Mouse (Mus musculus) kidney, embryonic 14.5 days (tissue): ENCODE data around the gene Elob. TPM values are rescaled to one million over a fixed set of nuclear protein-coding genes. Genes with fewer than 3 reads are reported as not detected.
A peak's percentile ranks its signal among the peaks of the same experiment; 100 is the strongest.

Source experiments
- ATAC-seq: fragments of 200-750 bp; cut with Nextera tagmentation; 2 replicates; pipeline ENCODE4 v1.8.0; 2017; ENCODE audit warnings: moderate number of reproducible peaks, mild to moderate bottlenecking, moderate TSS enrichment, moderate library complexity; ENCODE audit not compliant: low FRiP score, low TSS enrichment
- H3K27ac ChIP-seq: fragments of 300-500 bp; sonication (generic); 2 replicates; pipeline ENCODE4 v1.5.1; 2014; ENCODE audit warnings: low read depth, mild to moderate bottlenecking, low read length, moderate library complexity, mixed read lengths
- H3K27me3 ChIP-seq: fragments of 300-500 bp; sonication (generic); 2 replicates; pipeline ENCODE4 v1.6.1; 2014; ENCODE audit warnings: mild to moderate bottlenecking, low read length; ENCODE audit not compliant: control insufficient read depth, insufficient read depth
- H3K36me3 ChIP-seq: fragments of 300-500 bp; sonication (generic); 2 replicates; pipeline ENCODE4 v1.6.1; 2014; ENCODE audit warnings: low read length, mixed read lengths; ENCODE audit not compliant: control insufficient read depth, insufficient read depth
- H3K4me1 ChIP-seq: fragments of 300-500 bp; sonication (generic); 2 replicates; pipeline ENCODE4 v1.6.1; 2014; ENCODE audit warnings: low read length, mixed read lengths; ENCODE audit not compliant: control insufficient read depth, insufficient read depth
- H3K4me2 ChIP-seq: fragments of 300-500 bp; sonication (generic); replicated peaks from 2 replicates; pipeline ENCODE4 v1.6.1; 2014; ENCODE audit warnings: low read depth, mild to moderate bottlenecking, low read length
- H3K4me3 ChIP-seq: fragments of 300-500 bp; sonication (generic); 2 replicates; pipeline ENCODE4 v1.5.1; 2014; ENCODE audit warnings: mild to moderate bottlenecking, low read length
- H3K9ac ChIP-seq: fragments of 300-500 bp; sonication (generic); 2 replicates; pipeline ENCODE4 v1.6.1; 2014; ENCODE audit warnings: low read depth, mild to moderate bottlenecking, low read length, moderate library complexity
- H3K9me3 ChIP-seq: fragments of 300-500 bp; sonication (generic); 2 replicates; pipeline ENCODE4 v1.6.1; 2016; ENCODE audit warnings: low read length; ENCODE audit not compliant: control insufficient read depth
- WGBS: fragments of 180-500 bp; shearing (Covaris S2); extraction: QIAGEN DNeasy Blood & Tissue Kit; methylation state at CpG from one replicate; pipeline ENCODE4 v1.1.7; 2014; 5-methylcytosine and 5-hydroxymethylcytosine counted together
- polyA plus RNA-seq: library from polyadenylated mRNA; unstranded; fragments of >200 nt; fragmentation: Nextera tagmentation; extraction: Ambion mirVana; gene quantifications from 2 replicates; pipeline ENCODE4 v1.2.1, GENCODE M21; 2014

Elob gene
- polyA plus RNA-seq, 1 experiment from 2014 or later, result 982 TPM

DNA sequence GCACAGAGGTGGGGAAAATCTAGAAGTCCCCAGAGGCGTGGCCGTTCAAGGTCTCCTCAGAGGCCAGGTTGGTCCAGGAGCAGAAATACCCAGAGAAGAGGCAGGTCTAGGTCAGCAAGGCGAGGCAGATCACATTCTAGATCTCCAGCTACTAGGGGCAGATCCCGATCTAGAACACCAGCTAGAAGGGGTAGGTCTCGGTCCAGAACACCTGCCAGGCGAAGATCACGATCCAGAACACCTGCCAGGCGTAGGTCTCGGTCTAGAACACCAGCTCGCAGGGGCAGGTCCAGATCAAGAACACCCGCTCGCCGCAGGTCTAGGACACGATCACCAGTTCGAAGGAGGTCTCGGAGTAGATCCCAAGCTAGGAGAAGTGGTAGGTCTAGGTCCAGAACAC lies 13.3 kb downstream of the Elob start:
- no peak overlapping the region for H3K27ac ChIP-seq
- H3K9me3 ChIP-seq, result peaks cover 28% of the 10 kb centered on the region
- no peak overlapping the region for H3K4me3 ChIP-seq
- H3K9ac ChIP-seq, result no peak overlapping the region
- no peak overlapping the region for H3K4me2 ChIP-seq
- H3K4me1 ChIP-seq, result no peaks in the 10 kb centered on the region
- H3K27me3 ChIP-seq, result no peaks in the 10 kb centered on the region
- peaks cover 99% of the 10 kb centered on the region for H3K36me3 ChIP-seq
- no peak for ATAC-seq
- 98% methylated on average over 16 of the region's 16 CpGs for WGBS

DNA sequence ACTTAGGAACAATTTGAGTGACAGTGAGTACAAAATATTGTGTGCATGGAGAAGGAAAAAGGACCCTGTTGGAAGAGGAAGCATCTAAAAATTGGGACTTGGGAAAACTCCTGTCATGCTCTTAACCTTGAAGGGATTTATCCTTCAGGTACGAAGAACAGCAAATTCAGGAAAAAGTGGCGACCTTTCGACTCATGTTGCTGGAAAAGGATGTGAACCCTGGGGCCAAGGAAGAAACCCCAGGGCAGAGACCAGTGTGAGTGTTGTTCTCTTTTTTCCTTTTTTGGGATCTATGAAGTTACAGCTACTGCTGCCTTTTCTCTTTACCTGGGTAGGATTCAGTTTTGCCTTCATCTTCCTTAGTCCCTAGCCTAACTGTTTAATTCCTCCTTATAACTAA lies 21.0 kb downstream of the Elob start:
- H3K4me1 ChIP-seq, result peaks cover 23% of the 10 kb centered on the region
- H3K36me3 ChIP-seq, result peaks cover 61% of the 10 kb centered on the region
- H3K27ac ChIP-seq, result no peak overlapping the region
- H3K27me3 ChIP-seq, result no peaks in the 10 kb centered on the region
- no peak overlapping the region for H3K9ac ChIP-seq
- no peak for ATAC-seq
- no peaks in the 10 kb centered on the region for H3K9me3 ChIP-seq
- no peak overlapping the region for H3K4me3 ChIP-seq
- WGBS, result 95% methylated on average over 3 of the region's 3 CpGs
- H3K4me2 ChIP-seq, result no peak overlapping the region

DNA sequence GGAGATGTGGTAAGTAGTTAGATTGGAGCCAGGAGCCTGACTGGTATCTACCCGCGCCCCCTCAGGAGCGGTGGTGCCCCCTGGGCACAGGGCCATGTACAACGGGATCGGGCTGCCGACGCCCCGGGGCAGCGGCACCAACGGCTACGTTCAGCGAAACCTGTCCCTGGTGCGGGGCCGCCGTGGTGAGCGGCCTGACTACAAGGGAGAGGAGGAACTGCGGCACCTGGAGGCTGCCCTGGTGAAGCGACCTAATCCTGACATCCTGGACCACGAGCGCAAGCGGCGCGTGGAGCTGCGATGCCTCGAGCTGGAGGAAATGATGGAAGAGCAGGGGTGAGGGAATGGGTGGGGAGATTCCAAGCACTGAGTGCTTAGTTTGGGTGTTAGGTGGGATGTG lies 22.1 kb downstream of the Elob start:
- Histone ChIP-seq H3K27ac (no peak overlapping the region), H3K4me1 (peaks cover 23% of the 10 kb centered on the region), H3K27me3 (no peaks in the 10 kb centered on the region), H3K4me3 (0 out of 2 replicates have a peak overlapping the region, but pooled peaks have one; percentile 5), H3K9me3 (no peaks in the 10 kb centered on the region), H3K9ac (peak overlapping the region; percentile 29), H3K4me2 (peak overlapping the region; percentile 23), H3K36me3 (peaks cover 51% of the 10 kb centered on the region)
- ATAC-seq, result no peak
- WGBS, result 57% methylated on average over 25 of the region's 25 CpGs

DNA sequence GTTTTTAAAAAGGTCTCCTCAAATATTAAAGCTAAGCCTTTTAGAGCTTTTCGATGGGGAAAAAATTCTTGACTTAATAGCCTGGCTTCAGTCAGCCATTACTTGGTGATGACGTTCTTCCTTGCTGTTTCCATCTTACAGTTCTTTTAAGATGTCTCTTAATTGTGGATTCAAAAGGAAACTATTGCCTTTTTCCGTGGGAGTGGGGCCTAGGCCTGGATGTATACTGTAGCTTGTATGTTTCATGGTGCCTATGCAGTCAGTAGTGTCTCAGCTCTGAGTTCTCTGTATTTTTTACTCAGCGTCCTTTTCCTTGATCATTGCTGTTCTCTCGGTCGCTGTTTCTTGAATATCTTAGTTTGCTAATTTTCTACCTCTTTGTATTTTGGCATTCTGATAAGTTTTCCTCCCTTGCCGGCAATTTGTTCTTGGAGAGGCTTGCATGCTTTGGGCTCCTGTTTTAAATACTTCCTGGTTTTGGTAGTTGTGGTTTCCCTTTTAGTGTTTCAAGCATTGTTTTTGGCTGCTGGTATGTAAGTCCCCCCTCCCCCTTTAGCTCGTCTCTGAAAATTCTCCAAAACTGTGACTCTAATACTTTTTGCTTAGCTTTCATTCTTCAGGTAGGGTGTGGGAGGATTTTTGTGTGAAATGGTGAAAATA lies 24.4 kb downstream of the Elob start:
- H3K4me2 ChIP-seq, result peak overlapping the region; percentile 48
- peak overlapping the region; percentile 99 for H3K9ac ChIP-seq
- WGBS, result 5% methylated on average over 8 of the region's 8 CpGs
- H3K36me3 ChIP-seq, result peaks cover 28% of the 10 kb centered on the region
- no peak for ATAC-seq
- H3K4me3 ChIP-seq, result peak overlapping the region; percentile 99
- no peaks in the 10 kb centered on the region for H3K27me3 ChIP-seq
- H3K27ac ChIP-seq, result no peak overlapping the region; the same call in 1 of the 2 replicates
- peaks cover 23% of the 10 kb centered on the region for H3K4me1 ChIP-seq
- H3K9me3 ChIP-seq, result no peaks in the 10 kb centered on the region

DNA sequence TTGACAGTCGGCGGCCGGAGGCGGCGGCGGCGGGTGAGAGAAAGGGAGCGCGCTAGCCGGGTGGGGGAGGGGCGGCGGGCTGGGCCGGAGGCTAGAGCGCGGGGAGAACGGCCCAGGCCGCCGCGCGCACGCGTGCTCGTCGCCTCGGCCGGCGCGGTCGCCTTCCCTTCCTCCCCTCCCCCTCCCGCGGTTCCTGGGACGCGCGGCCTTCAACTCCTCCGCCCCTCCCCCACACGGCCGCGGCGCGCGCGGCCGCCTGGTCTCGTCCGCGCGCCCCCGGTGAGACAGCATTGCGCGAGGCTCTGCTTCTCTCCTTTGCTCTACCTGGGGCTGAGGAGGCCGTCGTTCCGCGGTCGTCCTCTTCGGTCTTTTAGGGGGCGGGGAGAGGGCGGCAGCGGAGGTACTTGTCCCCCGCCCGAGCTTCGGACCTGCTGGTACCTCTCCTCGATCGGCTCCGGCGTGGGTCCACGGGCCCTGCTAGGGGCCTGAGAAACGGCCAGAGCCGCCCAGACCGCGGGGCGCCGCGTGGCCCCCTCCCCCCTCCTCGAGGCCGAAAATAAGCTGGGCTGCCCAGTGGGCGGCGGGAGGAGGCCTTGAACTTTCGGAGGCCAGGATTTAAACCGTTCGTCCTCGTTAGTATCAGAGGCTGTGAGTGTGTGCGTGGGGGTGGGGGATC lies 25.4 kb downstream of the Elob start:
- Histone ChIP-seq H3K27me3 (no peaks in the 10 kb centered on the region), H3K36me3 (peaks cover 17% of the 10 kb centered on the region), H3K9me3 (no peaks in the 10 kb centered on the region), H3K4me2 (peak overlapping the region; percentile 48), H3K9ac (peak overlapping the region; percentile 99), H3K4me1 (peaks cover 23% of the 10 kb centered on the region), H3K4me3 (peak overlapping the region; percentile 99), H3K27ac (peak overlapping the region; percentile 96)
- 0% methylated on average over 50 of the region's 83 CpGs for WGBS
- ATAC-seq, result peak; percentile 70

DNA sequence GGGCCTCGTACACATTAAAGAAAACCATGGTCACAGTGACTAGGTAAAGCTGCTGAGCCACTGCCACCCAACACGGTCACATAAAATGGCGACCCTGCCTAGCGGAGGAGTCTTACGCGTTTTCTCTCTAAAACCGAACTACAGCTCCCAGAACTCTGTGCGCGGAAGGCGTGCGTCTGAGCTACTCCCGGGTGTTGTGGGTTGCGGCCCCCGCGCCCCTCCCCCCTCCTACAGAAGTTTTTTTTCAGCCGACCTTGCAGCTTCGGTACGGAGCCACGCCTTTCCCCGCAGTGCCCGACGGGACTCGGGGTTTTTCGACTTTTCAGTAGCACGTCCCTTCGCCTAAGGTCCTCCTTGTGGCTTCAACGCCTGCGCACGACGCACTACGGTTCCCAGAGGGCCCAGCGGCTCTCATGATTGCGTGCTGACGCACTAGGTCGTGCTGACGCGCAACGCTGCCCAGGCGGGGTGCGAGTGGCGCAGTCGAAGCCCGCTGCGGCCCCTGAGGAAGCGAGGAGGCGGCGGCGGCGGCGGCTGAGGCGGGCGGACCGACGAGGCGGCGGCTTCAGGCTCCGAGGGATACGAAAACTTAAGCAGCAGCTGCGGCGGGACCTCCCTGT lies 26.1 kb downstream of the Elob start:
- ATAC-seq, result peak; percentile 98
- H3K27me3 ChIP-seq, result no peaks in the 10 kb centered on the region
- H3K9ac ChIP-seq, result peak overlapping the region; percentile 99
- H3K4me3 ChIP-seq, result peak overlapping the region; percentile 99
- peaks cover 11% of the 10 kb centered on the region for H3K36me3 ChIP-seq
- H3K4me2 ChIP-seq, result peak overlapping the region; percentile 55
- under 1% methylated on average over 58 of the region's 60 CpGs for WGBS
- H3K4me1 ChIP-seq, result peaks cover 23% of the 10 kb centered on the region
- H3K9me3 ChIP-seq, result no peaks in the 10 kb centered on the region
- peak overlapping the region; percentile 96 for H3K27ac ChIP-seq

DNA sequence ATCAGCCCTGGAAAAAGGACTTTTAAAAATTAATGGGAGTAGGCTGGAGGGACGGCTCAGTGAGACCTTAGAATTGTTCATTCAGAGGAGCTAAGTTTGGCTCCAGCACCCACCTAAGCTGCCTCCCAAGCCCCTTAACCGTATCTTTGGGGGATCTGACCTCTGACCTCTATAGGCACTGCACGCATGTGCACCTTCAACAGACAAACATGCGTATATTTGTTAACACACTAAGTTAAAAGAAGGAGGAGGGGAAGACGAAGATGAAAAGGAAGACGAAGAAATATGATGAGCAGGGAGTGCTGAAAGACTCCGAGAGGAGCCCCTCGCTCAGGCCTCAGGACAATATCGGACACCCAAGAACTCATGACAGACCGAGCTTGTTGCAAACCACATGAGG lies 27.3 kb downstream of the Elob start:
- Histone ChIP-seq H3K9me3 (no peaks in the 10 kb centered on the region), H3K27me3 (no peaks in the 10 kb centered on the region), H3K27ac (no peak overlapping the region), H3K9ac (no peak overlapping the region), H3K4me3 (no peak overlapping the region), H3K4me2 (no peak overlapping the region), H3K36me3 (no peaks in the 10 kb centered on the region), H3K4me1 (peaks cover 19% of the 10 kb centered on the region)
- no peak for ATAC-seq
- WGBS, result 87% methylated on average over 10 of the region's 10 CpGs

DNA sequence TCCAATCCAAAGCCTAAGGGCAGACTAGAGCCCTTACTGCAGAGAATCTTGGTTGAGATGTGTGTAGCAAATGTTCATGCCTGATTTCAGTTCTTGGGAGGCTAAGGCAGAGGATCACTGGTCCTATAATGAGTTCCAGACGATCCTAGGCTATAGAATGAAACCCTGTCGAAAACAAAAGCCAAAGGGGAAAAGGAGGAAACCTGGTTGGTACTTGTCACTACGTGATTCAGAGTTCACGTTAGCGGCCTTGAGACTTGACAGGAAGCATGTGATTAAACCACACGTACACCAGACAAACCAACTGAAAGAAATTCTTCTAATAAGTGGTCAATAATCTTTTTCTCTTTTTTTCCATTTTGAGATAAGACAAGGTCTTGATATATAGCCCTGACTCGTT lies 31.6 kb downstream of the Elob start:
- H3K4me3 ChIP-seq, result no peak overlapping the region
- no peak overlapping the region for H3K9ac ChIP-seq
- H3K4me1 ChIP-seq, result no peaks in the 10 kb centered on the region
- no peaks in the 10 kb centered on the region for H3K9me3 ChIP-seq
- H3K27ac ChIP-seq, result no peak overlapping the region
- no peaks in the 10 kb centered on the region for H3K27me3 ChIP-seq
- WGBS, result 76% methylated on average over 7 of the region's 7 CpGs
- H3K36me3 ChIP-seq, result no peaks in the 10 kb centered on the region
- no peak overlapping the region for H3K4me2 ChIP-seq
- no peak for ATAC-seq

DNA sequence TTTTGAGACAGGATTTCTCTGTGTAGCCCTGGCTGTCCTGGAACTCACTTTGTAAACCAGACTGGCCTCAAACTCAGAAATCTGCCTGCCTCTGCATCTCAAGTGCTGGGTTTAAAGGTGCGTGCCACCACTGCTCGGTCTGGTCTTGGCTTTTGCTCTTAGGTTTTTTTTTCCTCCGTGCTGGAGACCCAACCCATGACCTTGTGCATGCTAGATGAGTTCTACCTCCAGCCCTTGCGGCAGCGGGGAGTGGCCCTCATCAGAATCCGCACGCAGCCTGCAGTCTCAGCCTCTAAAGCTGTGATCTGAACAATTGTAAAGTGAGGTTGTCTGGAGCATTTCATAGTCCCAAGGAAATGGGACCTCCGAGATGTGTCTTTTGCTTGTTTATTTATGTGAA lies 33.6 kb downstream of the Elob start:
- H3K27ac ChIP-seq, result no peak overlapping the region
- H3K4me2 ChIP-seq, result no peak overlapping the region
- 95% methylated on average over 8 of the region's 8 CpGs for WGBS
- H3K4me3 ChIP-seq, result no peak overlapping the region
- no peak for ATAC-seq
- H3K9ac ChIP-seq, result no peak overlapping the region
- no peaks in the 10 kb centered on the region for H3K9me3 ChIP-seq
- no peaks in the 10 kb centered on the region for H3K36me3 ChIP-seq
- 0 out of 2 replicates have a peak, but pooled peaks cover 6% of the 10 kb centered on the region for H3K4me1 ChIP-seq
- H3K27me3 ChIP-seq, result no peaks in the 10 kb centered on the region
